Mouse (Mus musculus): ENCODE data around the gene 5430419D17Rik.
A peak's percentile ranks its signal among the peaks of the same experiment; 100 is the strongest.

5430419D17Rik gene

GRCm38 (mm10) chr7:131174121-131174520 is at the start of gene 5430419D17Rik:
Gene 5430419D17Rik, plus strand, starts transcription at chr7:131174402.
- no peak for DNase-seq (ENCODE audit: extremely low read depth, low read depth, low spot score)

GRCm38 (mm10) chr7:131130021-131130420 is 44.2 kb upstream of the 5430419D17Rik start:
- no peak for DNase-seq (ENCODE audit: extremely low read depth, low read depth, low spot score)

- no peak for DNase-seq (ENCODE audit: extremely low read depth, low read depth, low spot score)
Observed at GRCm38 (mm10) chr7:131133181-131133580, 41.0 kb upstream of the 5430419D17Rik start.

DNA sequence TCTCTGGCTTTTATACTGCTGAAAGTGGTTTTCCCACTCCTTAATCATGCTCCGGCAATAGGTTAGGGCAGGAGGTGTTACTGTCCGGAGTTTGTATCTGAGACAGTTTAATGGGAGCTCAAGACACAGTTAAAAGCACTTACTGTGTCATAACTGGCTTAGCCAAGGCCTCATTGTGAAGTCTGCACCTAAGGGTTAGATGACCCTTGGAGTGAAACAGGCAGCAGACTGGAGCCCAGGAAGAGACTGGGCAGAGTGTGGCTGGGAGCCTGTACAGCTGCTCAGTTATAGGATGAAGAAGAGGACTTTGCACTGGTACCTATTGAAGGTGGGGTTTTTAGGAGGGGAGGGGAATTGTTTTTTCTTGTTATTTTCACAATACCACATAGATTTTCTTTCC is 28.0 kb upstream of the 5430419D17Rik start, which contains the start of gene 4933402N03Rik:
Gene 4933402N03Rik (minus strand): TSS at position 101 of the 400 bp plus-strand sequence.
- no peak for DNase-seq (ENCODE audit: extremely low read depth, low read depth, low spot score)

DNA sequence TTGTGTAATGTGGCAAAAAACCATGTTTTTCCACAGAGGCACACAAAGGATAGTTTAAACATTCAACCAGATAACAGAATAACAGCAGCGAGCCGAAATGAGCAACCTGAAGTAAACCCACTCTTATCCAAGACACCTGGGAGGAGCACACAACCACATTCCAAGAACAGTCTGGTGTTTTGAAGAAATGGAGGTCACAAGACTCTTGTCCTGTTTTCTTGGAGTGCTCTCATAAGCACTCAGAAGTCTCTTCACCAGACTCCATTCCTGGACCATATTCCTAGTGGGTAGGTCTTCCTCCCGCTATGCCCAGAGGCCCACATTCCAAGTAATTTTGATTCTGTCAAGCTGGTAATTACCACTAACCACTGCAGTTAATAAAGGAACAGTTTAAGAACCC is 24.0 kb upstream of the 5430419D17Rik start:
- DNase-seq (ENCODE audit: extremely low read depth, low read depth, low spot score): no peak

GRCm38 (mm10) chr7:131153044-131153443 is 21.2 kb upstream of the 5430419D17Rik start:
- no peak for DNase-seq (ENCODE audit: extremely low read depth, low read depth, low spot score)

DNA sequence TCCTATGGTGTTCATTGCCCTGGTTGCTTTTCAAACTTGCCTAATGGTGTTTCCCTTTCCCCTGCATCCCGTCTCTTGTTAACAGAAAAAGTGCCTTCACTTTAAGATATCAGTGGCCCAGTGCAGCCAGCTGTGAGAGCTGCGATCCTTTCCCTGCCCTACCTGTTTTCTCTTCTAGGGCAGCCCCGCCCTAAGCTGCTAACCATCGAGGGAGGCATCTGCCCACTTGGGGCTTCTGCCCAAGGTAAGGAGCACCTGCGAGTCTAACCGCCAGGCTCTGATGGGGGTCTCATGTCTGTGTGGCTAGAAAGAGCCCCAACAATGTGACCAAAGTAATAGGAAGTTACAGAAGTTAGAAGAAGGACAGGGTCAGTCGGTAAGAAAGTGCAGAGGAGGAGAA is 12.0 kb upstream of the 5430419D17Rik start:
- DNase-seq (ENCODE audit: extremely low read depth, low read depth, low spot score): no peak

DNA sequence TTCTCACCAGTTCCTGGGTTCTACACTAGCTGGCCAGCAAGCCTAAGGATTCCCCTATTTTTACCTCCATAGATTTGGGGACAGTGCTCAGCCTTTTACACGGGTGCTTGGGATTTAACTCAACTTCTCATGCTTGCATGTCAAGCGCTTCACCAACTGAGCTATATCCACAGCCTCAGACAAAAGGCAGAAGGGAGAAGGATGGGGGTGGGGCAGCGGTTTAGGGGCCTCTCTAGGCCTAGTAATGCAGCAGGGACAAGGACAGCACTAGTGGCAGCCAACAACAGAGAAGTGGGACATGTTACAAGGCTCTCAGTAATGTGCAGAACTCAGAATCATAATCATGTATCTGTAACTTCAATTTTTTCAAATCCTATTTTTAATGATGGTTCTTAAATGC is 6.4 kb upstream of the 5430419D17Rik start:
- DNase-seq (ENCODE audit: extremely low read depth, low read depth, low spot score): no peak

DNA sequence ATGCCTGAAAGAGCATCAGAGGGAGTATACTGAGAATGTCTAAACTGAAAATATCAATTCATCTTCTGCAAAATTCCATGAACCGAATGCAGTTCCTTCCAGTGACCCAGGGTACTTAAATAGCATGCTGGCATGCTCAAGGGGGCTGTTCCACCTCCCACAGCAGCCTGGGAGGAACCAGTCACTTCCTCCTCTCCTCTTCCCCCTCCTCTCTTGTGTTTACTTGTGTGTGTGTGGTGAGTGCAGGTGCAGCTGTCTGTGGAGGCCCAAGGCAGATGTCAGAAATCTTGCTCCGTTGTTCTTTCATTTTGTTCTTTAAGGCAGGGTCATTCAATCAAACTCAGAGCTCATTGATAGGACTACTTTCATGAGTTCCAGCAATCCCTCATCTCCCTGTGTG is 5.1 kb upstream of the 5430419D17Rik start:
- DNase-seq (ENCODE audit: extremely low read depth, low read depth, low spot score): no peak

GRCm38 (mm10) chr7:131182685-131183084 is 8.5 kb downstream of the 5430419D17Rik start:
- no peak for DNase-seq (ENCODE audit: extremely low read depth, low read depth, low spot score)

DNA sequence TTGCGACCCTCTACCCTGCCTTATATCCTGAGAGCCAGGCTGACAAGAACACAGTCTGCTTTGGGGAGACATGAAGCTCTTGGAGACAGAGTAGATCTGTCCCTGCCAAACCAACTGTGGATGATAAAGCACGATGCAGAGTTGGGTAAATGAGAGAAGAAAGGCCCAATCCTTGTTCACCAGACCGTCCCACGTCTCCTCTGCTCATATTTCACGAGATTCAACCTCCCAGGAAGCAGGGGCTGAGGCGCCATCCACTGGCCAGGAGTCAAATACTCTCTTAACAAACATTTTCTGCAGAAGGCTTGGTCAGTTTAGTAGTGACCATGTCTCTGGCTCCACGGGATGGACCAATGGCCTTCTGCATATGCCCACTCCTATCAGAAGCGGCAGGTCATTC is 10.1 kb downstream of the 5430419D17Rik start:
- no peak for DNase-seq (ENCODE audit: extremely low read depth, low read depth, low spot score)

DNA sequence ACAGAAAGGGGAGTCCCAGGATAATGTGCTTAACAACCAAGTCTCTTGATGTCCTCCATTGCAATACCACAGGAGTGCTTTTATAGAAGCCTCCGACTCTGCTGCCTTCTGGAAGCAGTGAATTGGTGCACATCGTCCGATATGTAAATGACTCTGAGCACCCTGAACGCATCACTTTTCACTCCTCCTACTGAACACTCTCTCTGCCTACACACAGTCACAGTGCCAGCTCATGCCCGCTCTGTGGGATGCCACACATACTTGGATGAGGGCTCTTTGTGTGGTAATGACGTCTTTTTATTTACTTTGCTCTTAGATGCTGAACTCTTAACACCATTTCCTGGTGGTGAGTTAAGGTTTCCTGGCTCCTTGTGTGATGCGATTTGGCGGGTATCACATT is 12.8 kb downstream of the 5430419D17Rik start:
- DNase-seq (ENCODE audit: extremely low read depth, low read depth, low spot score): no peak

DNA sequence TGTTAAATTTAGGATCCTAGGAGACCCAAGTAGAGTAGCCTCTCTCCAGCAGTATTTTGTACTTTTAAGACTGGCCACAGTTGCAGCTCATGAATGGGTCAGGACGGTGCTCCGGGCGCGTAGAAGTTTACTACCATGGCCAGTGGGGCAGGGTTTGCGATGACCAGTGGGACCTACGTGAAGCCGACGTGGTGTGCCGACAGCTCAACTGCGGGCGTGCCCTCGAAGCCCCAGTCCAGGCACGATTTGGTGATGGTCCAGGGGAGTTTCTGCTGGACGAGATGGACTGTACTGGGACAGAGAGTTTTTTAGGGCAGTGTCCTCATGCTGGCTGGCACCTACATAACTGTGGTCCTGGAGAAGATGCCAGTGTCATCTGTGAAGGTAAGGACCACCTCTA is 13.8 kb downstream of the 5430419D17Rik start:
- DNase-seq (ENCODE audit: extremely low read depth, low read depth, low spot score): no peak

- DNase-seq (ENCODE audit: extremely low read depth, low read depth, low spot score): no peak
Observed at GRCm38 (mm10) chr7:131223086-131223485, 48.9 kb downstream of the 5430419D17Rik start.

- DNase-seq (ENCODE audit: extremely low read depth, low read depth, low spot score): no peak
Observed at GRCm38 (mm10) chr7:131236091-131236490, 61.9 kb downstream of the 5430419D17Rik start.

DNA sequence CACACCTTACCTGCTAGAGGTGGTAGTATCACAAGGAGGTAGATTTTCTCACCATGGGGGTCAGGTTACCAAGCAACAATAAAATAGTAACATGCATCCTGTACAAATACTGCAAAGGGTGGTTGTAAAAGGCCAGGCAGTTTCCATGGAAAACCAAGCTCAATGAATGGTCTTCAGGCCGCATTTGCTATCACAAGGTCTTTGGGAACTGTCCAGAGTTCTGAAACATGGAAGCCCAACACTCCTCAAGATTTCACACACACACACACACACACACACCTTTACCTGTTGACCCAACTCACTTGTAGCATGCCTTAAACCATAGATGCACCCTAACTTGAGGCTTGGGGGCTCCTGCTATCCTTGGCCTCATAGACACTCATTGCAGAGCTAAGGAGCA is 70.8 kb downstream of the 5430419D17Rik start:
- DNase-seq (ENCODE audit: extremely low read depth, low read depth, low spot score): no peak

GRCm38 (mm10) chr7:131256841-131257240 is 82.6 kb downstream of the 5430419D17Rik start:
- peak; percentile 18 for DNase-seq (ENCODE audit: extremely low read depth, low read depth, low spot score)

GRCm38 (mm10) chr7:131257309-131257708 is 83.1 kb downstream of the 5430419D17Rik start:
- DNase-seq (ENCODE audit: extremely low read depth, low read depth, low spot score): no peak

GRCm38 (mm10) chr7:131260946-131261345 is 86.7 kb downstream of the 5430419D17Rik start:
- no peak for DNase-seq (ENCODE audit: extremely low read depth, low read depth, low spot score)

GRCm38 (mm10) chr7:131264251-131264650 is 90.0 kb downstream of the 5430419D17Rik start:
- peak; percentile 92 for DNase-seq (ENCODE audit: extremely low read depth, low read depth, low spot score)

DNA sequence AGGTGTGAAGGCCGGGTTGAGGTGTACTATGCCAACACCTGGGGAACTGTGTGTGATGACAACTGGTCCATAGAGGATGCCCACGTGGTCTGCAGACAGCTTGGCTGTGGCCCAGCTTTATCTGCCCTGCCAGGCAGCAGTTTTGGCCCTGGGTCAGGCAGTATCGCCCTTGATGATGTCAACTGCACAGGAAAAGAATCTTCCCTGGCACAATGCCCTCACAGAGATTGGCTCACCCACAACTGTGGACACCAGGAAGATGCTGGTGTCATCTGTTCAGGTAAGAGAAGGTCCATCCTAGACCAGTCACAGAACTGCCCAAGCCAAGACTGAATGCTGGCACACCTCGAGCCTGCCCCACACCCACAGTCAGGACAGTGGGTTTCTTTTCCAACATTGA is 91.6 kb downstream of the 5430419D17Rik start:
- DNase-seq (ENCODE audit: extremely low read depth, low read depth, low spot score): no peak

DNA sequence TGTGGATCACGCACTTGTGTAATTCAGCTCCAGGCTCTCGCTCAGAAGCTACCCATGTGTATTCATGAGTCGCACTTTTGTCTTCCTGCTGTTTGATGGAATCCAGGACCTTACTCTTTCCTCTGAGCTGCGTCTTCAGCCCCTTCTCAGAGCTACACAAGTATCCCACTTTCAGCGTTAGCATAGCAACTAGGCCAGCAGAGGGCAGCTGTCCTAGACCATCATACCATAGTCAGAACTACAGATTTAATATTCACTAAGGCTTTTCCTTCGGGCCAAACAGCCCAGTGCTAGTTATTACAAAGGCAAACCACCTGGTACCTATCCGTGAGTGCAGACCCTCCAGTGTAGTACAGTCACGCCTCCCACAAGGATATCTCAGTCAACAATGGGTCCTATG is 122.9 kb downstream of the 5430419D17Rik start:
- DNase-seq (ENCODE audit: extremely low read depth, low read depth, low spot score): no peak

GRCm38 (mm10) chr7:131303340-131303739 is 129.1 kb downstream of the 5430419D17Rik start:
- DNase-seq (ENCODE audit: extremely low read depth, low read depth, low spot score): peak; percentile 78

GRCm38 (mm10) chr7:131306733-131307132 is 132.5 kb downstream of the 5430419D17Rik start:
- DNase-seq (ENCODE audit: extremely low read depth, low read depth, low spot score): no peak

All from fat pad, adult 2 months (tissue).